Mouse (Mus musculus) ES-E14 (cell line): Measurements from ENCODE around the gene Rin2.

Source experiments
- HCFC1 ChIP-seq: IDR thresholded peaks from 2 replicates; pipeline ENCODE4 v1.6.1; 2012; ENCODE audit warnings: low read length, inconsistent platforms, borderline replicate concordance; ENCODE audit not compliant: insufficient read depth
- ZNF384 ChIP-seq: IDR thresholded peaks from 2 replicates; pipeline ENCODE4 v1.6.1; 2012; ENCODE audit warnings: low read depth, low read length, inconsistent platforms

DNA sequence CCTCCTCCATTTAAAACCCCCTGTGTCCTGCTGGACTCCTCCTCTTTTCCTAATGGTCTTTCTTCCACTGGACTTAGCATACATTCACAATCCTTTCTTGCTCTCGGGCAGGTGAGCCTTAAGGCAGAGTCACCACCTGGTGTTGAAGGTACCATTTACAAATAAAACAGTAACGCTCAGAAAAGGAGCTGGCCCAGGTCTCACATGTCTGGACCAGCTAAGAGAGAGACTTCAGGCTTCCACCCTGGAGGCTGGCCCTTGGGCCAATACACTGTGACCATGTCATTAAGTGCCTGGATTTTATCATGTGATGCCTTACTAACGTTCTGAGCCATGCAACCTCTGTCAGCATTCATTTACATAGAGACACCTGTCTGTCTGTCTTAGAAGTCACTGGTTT is 165.3 kb downstream of the Rin2 start:
- no peak for TF ChIP-seq ZNF384
- TF ChIP-seq HCFC1: no peak
